Mouse (Mus musculus): Measurements from ENCODE around the gene Tex26. TPM values are rescaled to one million over a fixed set of nuclear protein-coding genes. Genes with fewer than 3 reads are reported as not detected.

Tex26 gene
- polyA plus RNA-seq, 1 experiment from 2014 or later: 3.0 TPM

DNA sequence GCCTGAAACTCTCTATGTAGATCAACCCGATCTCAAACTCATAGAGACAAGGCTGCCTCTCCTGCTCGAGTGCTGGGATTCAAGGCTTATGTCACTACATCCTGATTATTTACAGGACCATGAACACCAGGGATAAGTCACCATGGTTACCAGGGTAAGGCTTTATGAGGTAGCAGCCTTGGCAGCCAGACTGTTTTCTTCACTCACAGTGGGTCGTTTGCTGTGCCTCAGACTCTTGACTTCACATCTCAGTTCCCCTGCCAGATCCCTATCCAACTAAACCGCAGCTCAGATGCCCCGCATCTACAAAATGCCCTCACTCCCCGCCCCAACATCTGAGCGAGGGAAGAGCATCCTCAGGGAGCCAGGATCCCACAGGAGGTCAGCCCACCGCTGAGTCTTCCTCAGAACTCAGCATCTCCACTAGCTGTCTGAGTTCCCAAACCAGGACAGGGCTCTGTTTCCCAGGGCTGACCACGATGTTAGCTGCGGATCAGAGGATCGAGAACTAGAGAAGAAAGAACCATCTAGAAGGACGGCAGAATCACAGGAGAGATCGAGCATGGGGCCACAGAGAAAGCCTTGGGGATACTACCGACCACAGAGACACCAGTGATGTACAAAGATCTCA is 2.3 kb downstream of the Tex26 start:
- ATAC-seq: no peak
- no peak overlapping the region for H3K9ac ChIP-seq (replicated peaks; ENCODE audit: low read depth)
- 68% methylated on average over 14 of the region's 14 CpGs for WGBS

DNA sequence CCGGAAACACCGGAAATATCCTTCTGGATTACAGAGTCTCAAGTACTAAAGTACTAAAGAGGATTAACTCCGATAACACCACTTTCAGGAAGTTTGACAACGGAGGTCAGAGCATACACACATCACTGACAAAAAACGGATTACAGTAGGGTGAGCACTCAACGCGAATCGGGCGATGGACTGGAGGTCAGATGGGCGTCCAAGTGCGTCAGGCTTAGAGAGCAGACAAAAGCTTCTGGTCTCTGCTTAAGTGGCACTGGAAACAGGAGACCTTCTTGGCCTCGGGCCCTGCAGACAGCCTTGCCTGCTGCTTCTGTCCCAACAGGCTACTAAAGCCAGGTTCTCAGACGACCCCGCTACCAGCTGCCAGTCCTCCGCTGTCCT is 2.8 kb downstream of the Tex26 start:
- no peak overlapping the region for H3K4me2 ChIP-seq (replicated peaks; ENCODE audit: low read depth, low read length)
- DNase-seq (ENCODE audit: low spot score) (no peak), ATAC-seq (no peak)
- TF ChIP-seq EP300 (IDR thresholded peaks at IDR 0.05) (no peak), CTCF (IDR thresholded peaks at IDR 0.05) (no peak)
- no peak overlapping the region for H3K4me3 ChIP-seq (ENCODE audit: low read depth, low read length)
- 61% methylated on average over 15 of the region's 15 CpGs for WGBS
- no peak overlapping the region for H3K9ac ChIP-seq (replicated peaks; ENCODE audit: low read depth)
- no peaks in the 10 kb centered on the region for H3K9me3 ChIP-seq (ENCODE audit: low read length)
- H3K27me3 ChIP-seq (replicated peaks; ENCODE audit: insufficient read depth, low read length): no peaks in the 10 kb centered on the region
- no peak overlapping the region for H3K27ac ChIP-seq (ENCODE audit: low read length)
- no peaks in the 10 kb centered on the region for H3K36me3 ChIP-seq (ENCODE audit: insufficient read depth, low read length)
- H3K4me1 ChIP-seq (ENCODE audit: insufficient read depth, low read depth, low read length): no peaks in the 10 kb centered on the region; the same call in 1 of the 2 replicates

More for the DNA sequence above, 2.3 kb downstream of the Tex26 start:
- no peaks in the 10 kb centered on the region for H3K27me3 ChIP-seq (replicated peaks; ENCODE audit: insufficient read depth, low read length)
- no peaks in the 10 kb centered on the region for H3K9me3 ChIP-seq (ENCODE audit: low read length)
- H3K4me3 ChIP-seq (ENCODE audit: low read depth, low read length): no peak overlapping the region
- TF ChIP-seq EP300 (IDR thresholded peaks at IDR 0.05) (no peak), CTCF (IDR thresholded peaks at IDR 0.05) (no peak)
- no peak for DNase-seq (ENCODE audit: low spot score)
- H3K4me2 ChIP-seq (replicated peaks; ENCODE audit: low read depth, low read length): no peak overlapping the region
- H3K4me1 ChIP-seq (ENCODE audit: insufficient read depth, low read depth, low read length): no peaks in the 10 kb centered on the region; the same call in 1 of the 2 replicates
- H3K36me3 ChIP-seq (ENCODE audit: insufficient read depth, low read length): no peaks in the 10 kb centered on the region
- no peak overlapping the region for H3K27ac ChIP-seq (ENCODE audit: low read length)

DNA sequence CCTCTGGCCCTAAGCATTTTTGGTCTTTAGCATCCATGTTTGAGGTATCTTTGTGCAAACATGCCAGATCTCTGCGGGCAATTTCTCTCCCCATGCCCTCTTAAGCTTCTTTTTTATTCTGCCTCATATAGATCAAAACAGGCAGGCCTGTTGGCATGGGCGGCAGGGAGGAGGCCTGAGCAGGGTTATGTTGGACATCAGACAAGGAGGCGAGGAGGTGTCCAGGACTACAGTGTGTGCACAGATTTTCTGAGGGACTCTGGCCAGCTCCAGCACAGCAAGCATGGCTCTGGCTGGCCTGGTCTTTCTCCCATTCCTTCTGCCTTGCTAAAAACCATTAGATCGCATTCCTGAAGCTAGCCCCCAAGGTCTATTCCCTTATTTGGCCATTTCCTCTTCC is 5.0 kb downstream of the Tex26 start:
- Histone ChIP-seq H3K9me3 (ENCODE audit: low read length) (no peaks in the 10 kb centered on the region), H3K4me2 (replicated peaks; ENCODE audit: low read depth, low read length) (no peak overlapping the region), H3K27ac (ENCODE audit: low read length) (no peak overlapping the region), H3K27me3 (replicated peaks; ENCODE audit: insufficient read depth, low read length) (no peaks in the 10 kb centered on the region), H3K4me3 (ENCODE audit: low read depth, low read length) (no peak overlapping the region), H3K4me1 (ENCODE audit: insufficient read depth, low read depth, low read length) (no peaks in the 10 kb centered on the region; the same call in 1 of the 2 replicates), H3K36me3 (ENCODE audit: insufficient read depth, low read length) (no peaks in the 10 kb centered on the region), H3K9ac (replicated peaks; ENCODE audit: low read depth) (no peak overlapping the region)
- no peak for TF ChIP-seq CTCF (IDR thresholded peaks at IDR 0.05)
- no peak for TF ChIP-seq EP300 (IDR thresholded peaks at IDR 0.05)
- DNase-seq (ENCODE audit: low spot score) (no peak), ATAC-seq (no peak)
- 55% methylated on average over 4 of the region's 4 CpGs for WGBS

DNA sequence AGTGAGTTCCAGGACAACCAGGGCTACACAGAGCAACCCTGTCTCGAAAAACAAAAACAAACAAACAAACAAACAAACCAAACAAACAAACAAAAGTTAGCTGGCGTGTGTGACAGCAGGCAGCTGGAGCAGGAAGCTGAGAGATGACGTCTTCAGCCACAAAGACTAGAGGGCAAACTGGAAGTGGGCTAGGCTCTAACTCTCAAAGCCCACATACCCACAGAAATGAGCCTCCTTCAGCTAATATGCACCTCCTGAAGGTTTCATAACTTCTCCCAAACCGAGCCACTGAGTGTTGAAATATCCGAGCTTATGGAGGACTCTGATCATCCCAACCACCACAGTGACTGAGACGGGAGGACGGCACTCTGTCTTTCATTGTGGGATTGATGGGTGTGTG is 7.0 kb downstream of the Tex26 start:
- Histone ChIP-seq H3K4me1 (ENCODE audit: insufficient read depth, low read depth, low read length) (no peaks in the 10 kb centered on the region), H3K27me3 (replicated peaks; ENCODE audit: insufficient read depth, low read length) (no peaks in the 10 kb centered on the region), H3K4me2 (replicated peaks; ENCODE audit: low read depth, low read length) (no peak overlapping the region), H3K9ac (replicated peaks; ENCODE audit: low read depth) (no peak overlapping the region), H3K4me3 (ENCODE audit: low read depth, low read length) (no peak overlapping the region), H3K9me3 (ENCODE audit: low read length) (no peaks in the 10 kb centered on the region), H3K36me3 (ENCODE audit: insufficient read depth, low read length) (no peaks in the 10 kb centered on the region), H3K27ac (ENCODE audit: low read length) (no peak overlapping the region)
- TF ChIP-seq CTCF (IDR thresholded peaks at IDR 0.05) (no peak), EP300 (IDR thresholded peaks at IDR 0.05) (no peak)
- WGBS: 75% methylated on average over 7 of the region's 7 CpGs
- no peak for DNase-seq (ENCODE audit: low spot score)
- ATAC-seq: no peak

DNA sequence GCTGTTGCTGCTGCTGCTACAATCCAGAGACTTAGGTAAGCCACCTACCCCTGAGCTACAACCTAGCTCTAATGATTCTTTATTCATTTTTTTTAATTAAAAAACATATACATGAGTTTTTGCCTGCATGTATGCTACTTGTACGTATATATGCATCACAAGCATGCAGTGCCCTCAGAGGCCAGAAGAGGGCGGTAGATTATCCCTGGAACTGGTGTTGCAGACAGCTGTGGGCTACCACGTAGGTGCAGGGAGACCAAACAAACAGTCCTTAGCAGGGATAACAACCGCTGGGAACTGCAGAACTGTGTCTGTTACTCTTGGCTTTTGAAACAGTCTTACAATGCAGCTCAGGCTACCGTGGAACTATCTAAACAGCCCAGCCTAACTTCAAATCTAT is 8.3 kb downstream of the Tex26 start:
- 79% methylated on average over 5 of the region's 5 CpGs for WGBS
- Histone ChIP-seq H3K27ac (ENCODE audit: low read length) (no peak overlapping the region), H3K9ac (replicated peaks; ENCODE audit: low read depth) (no peak overlapping the region), H3K4me2 (replicated peaks; ENCODE audit: low read depth, low read length) (no peak overlapping the region), H3K36me3 (ENCODE audit: insufficient read depth, low read length) (no peaks in the 10 kb centered on the region), H3K27me3 (replicated peaks; ENCODE audit: insufficient read depth, low read length) (no peaks in the 10 kb centered on the region), H3K9me3 (ENCODE audit: low read length) (no peaks in the 10 kb centered on the region), H3K4me1 (ENCODE audit: insufficient read depth, low read depth, low read length) (no peaks in the 10 kb centered on the region), H3K4me3 (ENCODE audit: low read depth, low read length) (no peak overlapping the region)
- TF ChIP-seq EP300 (IDR thresholded peaks at IDR 0.05) (no peak), CTCF (IDR thresholded peaks at IDR 0.05) (peak; percentile 42)
- ATAC-seq (no peak), DNase-seq (ENCODE audit: low spot score) (no peak)

DNA sequence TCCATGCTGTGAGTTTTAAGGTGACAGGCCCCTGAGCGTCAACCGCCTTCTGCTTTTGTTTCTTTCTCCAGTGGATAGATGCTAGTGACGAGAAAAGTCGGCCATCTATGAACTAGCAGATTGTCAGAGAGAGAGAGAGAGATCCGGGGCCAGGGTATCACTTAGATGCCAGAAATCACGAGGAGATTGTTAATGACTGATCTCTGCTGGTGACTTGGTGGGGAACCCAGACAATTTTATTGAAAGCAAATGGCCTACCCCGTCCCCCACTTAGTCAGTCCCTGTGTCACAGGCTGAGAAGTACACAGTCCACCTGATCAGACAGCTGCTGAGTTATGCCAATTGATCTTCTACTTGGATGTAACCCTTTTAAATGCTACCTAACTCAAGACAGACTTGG is 9.9 kb downstream of the Tex26 start:
- Histone ChIP-seq H3K9ac (replicated peaks; ENCODE audit: low read depth) (no peak overlapping the region), H3K4me3 (ENCODE audit: low read depth, low read length) (no peak overlapping the region), H3K27me3 (replicated peaks; ENCODE audit: insufficient read depth, low read length) (no peaks in the 10 kb centered on the region), H3K27ac (ENCODE audit: low read length) (no peak overlapping the region), H3K9me3 (ENCODE audit: low read length) (no peaks in the 10 kb centered on the region), H3K4me1 (ENCODE audit: insufficient read depth, low read depth, low read length) (no peaks in the 10 kb centered on the region), H3K4me2 (replicated peaks; ENCODE audit: low read depth, low read length) (no peak overlapping the region), H3K36me3 (ENCODE audit: insufficient read depth, low read length) (no peaks in the 10 kb centered on the region)
- TF ChIP-seq EP300 (IDR thresholded peaks at IDR 0.05) (no peak), CTCF (IDR thresholded peaks at IDR 0.05) (no peak)
- ATAC-seq (no peak), DNase-seq (ENCODE audit: low spot score) (no peak)
- WGBS: 75% methylated on average over 7 of the region's 7 CpGs

All from lung, postnatal 0 days (tissue).